Mouse (Mus musculus) cortical plate, adult 2 months (tissue): ENCODE measurements around the gene Gtf3c2.

Experiments used
- CTCF ChIP-seq: fragments of 200-500 bp; IDR thresholded peaks from 2 replicates; pipeline ENCODE4 v1.5.1; 2011; ENCODE audit warnings: mild to moderate bottlenecking, control low read depth, low read length; ENCODE audit not compliant: insufficient read depth; ENCODE audit errors: extremely low read depth
- POLR2A ChIP-seq: fragments of 200-500 bp; IDR thresholded peaks from 2 replicates; pipeline ENCODE4 v1.6.1; 2011; ENCODE audit warnings: mild to moderate bottlenecking, low read length, control low read depth; ENCODE audit not compliant: insufficient read depth; ENCODE audit errors: extremely low read depth

DNA sequence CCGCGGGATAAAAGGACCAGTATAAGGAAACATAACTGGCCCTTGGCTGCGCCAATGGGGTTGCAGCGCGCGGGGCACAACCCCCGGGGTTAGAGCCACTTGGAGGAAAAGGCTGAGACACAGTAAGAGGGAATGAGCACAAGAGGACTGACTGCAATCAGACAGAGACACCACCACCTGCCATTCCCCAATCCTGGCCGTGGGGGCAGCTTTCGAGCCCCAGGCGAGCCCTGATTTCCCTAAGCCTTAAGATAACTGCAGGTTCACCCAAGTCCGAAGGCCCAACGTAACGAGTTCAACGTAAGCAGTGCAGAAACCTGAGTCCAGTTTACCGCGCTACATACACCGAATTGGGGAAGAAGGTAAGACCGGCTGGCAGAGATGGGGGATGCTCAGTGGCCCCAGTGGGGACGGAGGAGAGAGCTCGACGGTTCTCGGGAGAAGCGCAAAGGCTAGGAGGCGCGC lies 611 bp downstream of the Gtf3c2 start:
- TF ChIP-seq CTCF = no peak
- no peak for TF ChIP-seq POLR2A
